Mouse (Mus musculus) lung, postnatal 36 days (tissue): ENCODE results near the gene Nat8.
A peak's percentile ranks its signal among the peaks of the same experiment; 100 is the strongest.
"Not testable (repeated sequence)": the region's sequence is repeated elsewhere in the genome, so short reads cannot be mapped to it uniquely, and the experiment has no call there.

Experiments
- DNase-seq: peaks from one replicate; pipeline ENCODE4 v3.0.0; 2022; ENCODE audit warnings: mixed read lengths

The Nat8 gene

DNA sequence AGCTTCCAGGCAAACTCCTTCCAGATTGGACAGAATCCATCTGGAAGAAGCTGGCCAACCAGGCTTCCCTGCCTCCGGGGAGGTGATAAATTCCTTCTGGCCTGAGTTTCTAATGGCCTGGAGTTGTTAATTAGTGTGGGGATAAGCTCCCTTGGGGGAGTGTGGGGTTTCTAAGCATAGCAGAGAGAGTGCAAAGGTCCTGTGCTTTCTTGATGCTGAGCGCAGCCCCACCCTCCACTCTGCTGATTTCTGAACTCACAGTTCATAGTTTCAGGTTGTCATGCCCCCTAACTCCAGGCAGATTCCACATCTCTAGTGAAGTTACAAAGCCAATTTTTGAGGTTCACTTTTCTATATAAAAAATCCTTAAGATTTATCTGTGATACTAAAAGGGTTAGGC lies 3.2 kb upstream of the Nat8 start:
- DNase-seq: not testable (repeated sequence)

DNA sequence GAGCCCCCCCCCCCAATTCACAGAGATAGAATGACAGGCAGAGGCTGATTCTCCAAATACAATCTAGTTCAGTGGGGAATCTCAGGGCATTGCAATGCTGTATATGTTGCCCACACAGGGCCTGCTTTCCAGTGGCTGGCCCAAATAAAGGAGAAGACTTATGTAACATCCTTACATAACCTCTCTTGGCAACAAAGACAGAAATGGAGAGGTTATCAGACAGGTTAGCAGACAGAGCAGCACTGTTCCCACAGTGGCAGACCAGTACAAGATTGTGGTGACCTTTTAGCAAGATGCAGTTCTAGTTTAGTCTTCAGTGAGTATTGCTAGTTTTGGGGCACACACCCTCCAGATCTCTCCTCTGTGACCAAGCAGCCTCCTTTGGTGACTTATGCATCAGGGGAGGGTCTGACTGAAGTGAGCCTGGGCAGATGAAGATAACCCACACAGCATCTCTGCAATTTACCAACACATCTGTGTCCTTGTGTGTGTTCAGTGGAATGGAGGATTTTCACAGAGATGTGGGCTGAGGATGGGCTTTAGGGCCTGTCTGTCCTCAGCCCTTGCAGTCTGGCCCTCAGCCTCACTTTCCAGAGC lies 2.7 kb upstream of the Nat8 start:
- peak; percentile 20 for DNase-seq

DNA sequence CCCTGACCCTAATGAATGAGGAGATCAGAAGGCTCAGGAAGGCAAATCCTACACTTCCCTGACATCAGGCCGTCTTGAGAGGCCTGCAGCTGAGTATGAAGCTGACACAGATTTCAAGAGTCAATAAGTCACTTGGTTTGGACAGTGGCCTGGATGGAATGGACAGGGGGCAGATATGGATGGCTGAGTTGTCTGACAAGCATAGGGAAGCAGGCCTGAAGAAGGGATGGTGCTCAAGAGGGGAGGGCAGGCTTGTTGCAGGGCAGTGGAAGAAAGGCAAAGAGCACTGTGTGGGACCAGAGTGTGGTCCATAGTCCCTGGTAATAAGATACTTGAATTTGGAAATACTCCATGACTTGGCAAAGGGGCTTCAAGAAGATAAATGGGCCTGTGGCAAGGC lies 2.4 kb downstream of the Nat8 start:
- DNase-seq: no peak

DNA sequence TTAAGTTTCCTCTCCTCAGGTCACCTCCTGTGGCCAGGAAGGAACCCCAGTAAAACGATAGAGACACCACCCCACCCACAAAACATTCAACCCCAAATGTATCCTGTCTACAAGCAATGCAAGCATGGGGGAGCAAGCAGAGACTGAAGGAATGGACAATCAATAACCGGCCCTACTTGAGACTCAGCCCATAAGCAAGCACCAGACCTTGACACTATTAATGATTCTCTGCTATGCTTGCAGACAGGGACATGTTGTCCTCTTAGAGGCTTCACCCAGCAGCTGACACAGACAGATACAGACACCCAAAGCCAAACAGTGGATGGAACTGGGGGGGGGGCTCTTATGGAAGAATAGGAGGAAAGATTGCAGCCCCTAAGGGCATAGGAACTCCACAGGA lies 6.0 kb downstream of the Nat8 start:
- no peak for DNase-seq

DNA sequence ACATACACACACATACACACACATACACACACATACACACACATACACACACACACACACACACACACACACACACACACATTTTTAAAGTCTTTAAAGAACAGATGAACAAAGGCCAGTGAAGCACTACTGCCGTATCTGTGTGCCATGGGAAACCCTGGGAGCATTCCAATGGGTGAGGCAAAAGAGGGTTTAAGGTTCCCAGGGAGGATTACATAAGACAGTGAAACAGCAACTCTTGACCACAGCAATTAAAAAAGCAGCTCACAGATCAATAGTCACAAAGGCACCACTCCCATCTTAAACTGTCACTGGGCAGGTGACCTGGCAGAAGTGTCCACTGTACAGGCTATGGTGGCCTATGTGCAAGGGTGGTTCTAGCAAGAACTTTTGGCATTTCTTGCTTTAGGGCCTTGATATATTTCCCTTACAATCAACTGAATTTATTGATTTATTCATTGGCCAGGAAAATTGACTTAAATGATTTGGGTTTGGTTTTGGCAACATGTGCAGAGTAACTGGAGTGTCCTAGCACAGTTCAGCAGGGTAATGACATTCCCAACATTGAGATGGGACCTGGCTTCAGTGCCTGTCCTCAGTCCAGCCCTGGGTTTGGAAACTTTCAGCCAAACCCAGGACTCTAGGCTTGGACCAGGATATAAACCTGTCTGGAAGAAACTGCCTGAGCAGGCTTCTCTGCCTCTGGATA lies 8.3 kb downstream of the Nat8 start:
- no peak for DNase-seq

DNA sequence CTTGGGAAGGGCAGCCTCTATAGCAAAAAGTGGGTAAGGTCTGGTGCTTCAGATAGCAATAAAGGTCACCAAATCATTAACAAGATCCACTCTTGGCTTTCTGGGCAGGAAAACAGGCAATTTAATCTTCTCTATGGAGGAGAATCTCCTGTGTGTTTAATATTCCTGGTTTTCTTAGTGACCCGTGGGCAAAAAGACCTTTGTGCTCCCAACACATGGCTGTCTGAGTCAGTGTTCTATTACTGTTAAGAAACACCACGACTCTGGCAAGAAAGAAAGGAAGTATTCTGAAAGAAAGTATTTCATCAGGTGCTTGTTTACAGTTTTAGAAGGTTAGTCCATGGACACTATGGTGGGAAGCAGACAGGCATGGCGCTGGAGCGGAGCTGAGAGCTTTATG lies 9.6 kb downstream of the Nat8 start:
- DNase-seq: no peak

DNA sequence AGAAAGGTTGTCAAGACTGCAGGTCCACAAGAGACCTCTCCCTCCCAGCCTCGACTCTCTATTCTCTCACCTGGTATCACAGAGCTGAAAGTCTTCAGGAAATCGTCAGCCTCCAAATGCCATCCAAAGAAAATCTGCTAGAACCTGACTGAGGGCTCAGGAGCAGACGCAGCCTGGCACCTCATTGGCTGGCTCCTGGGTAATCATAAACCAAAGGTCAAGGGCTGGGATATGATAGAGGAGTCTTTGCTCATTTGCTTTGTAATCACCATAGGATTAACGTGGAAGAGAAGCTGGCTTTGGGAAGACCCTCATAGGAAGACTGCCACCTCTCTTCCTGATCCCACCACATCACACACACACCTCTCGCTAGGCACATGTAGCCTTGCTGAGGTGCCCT lies 11.0 kb downstream of the Nat8 start, which contains the start of the genes Nat8f6 and Nat8f5:
Gene Nat8f6 (minus strand): TSS at position 118 of the 400 bp plus-strand sequence.
Gene Nat8f5 (minus strand): TSS at position 136 of the 400 bp plus-strand sequence.
- no peak for DNase-seq

DNA sequence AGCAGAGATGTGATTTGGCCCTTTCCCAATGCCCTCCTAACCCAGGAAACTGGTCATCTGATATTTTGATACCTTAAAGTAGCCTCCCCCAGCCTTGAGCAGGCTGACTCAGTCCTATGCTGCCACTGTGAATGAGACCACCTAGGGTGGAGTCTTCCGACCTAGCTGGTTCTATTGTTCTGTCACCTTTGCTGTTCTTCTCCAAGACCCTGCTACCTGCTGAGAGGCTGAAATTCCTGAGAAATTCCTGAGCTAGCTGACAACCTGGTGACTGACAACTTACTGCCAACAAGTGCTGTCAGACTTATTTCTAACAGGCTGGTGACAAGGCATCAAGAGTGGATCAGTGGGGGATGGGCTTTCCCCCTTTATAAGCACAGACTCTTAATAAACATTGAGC lies 13.5 kb downstream of the Nat8 start:
- no peak for DNase-seq

DNA sequence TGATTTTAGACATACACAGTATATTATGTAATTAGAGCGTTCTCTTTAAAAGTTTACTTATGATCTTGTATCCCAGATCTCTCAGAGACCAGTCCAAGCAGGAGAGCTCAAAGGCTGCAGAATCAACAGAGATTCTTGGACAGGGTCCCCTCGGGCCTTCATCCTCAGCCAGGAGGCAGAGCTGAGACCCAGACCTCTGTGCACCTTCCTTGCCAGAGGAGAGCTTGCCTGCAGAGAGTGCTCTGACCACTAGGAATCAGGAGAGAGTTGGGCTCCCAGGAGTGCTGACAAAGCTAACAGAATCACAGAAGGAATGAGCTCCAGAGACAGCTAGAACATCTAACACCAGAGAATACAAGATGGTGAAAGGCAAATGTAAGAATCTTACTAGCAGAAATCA lies 18.5 kb downstream of the Nat8 start:
- DNase-seq: no peak

DNA sequence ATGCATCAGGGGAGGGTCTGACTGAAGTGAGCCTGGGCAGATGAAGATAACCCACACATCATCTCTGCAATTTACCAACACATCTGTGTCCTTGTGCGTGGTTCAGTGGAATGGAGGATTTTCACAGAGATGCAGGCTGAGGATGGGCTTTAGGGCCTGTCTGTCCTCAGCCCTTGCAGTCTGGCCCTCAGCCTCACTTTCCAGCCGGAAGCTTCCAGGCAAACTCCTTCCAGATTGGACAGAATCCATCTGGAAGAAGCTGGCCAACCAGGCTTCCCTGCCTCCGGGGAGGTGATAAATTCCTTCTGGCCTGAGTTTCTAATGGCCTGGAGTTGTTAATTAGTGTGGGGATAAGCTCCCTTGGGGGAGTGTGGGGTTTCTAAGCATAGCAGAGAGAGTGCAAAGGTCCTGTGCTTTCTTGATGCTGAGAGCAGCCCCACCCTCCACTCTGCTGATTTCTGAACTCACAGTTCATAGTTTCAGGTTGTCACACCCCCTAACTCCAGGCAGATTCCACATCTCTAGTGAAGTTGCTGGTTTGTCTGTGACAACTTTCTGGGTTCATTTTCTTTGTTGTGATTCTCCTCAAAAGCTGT lies 20.8 kb downstream of the Nat8 start:
- not testable (repeated sequence) for DNase-seq

DNA sequence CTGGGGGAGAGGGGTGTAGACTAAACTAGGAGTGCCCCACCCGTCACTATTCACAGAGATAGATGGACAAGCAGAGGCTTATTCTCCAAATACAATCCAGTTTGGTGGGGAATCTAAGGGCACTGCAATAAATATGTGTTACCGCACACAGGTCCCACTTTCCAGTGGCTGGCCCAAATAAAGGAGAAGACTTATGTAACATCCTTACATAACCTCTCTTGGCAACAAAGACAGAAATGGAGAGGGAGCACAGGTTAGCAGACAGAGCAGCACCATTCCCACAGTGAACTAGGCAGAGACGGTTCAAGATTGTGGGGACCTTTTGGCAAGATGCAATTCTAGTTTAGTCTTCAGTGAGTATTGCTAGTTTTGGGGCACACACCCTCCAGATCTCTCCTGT lies 21.4 kb downstream of the Nat8 start:
- DNase-seq: not testable (repeated sequence)

DNA sequence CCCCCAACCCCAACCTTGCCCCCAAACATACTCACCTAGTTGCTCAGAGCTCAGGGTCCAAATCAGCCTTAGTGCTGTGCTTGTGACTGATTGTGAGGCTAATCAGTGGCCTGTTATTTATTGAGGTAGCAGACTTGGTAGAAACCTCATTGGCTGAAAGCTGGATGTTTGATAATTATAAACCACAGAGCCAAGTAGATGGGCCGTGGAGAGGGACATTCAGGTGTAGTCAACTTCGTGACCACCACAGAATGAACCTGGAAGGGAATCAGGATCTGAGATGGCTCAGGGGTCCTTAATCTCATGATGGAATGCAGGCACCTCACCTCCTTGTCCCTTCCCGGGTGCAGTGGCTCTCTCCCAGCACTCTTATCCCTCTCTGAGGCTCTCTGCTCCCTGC lies 22.1 kb downstream of the Nat8 start:
- not testable (repeated sequence) for DNase-seq

DNA sequence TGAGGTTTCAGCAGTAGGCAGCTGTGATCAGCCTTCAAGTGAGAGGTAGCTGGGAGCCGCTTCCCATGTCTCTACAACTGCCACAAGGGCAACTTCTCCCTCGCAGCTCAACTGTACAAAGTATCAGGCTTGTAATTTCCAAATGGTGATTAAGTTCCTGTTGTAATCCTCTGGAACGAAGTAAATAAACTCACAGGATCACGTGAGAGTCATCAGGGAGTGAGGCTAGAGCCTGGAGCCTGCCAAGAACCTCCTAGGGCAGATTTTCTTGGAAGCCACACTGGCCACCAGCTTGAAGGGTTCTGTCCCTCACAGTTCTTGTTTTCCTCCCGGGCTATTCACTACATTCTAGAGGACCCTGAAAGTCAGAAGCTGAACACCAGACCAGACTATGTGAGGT lies 28.7 kb downstream of the Nat8 start:
- DNase-seq: peak; percentile 55
